Mouse (Mus musculus) spleen, adult 2 months (tissue): ENCODE results near the gene 4931406P16Rik. TPM values are rescaled to one million over a fixed set of nuclear protein-coding genes. Genes with fewer than 3 reads are reported as not detected.
A peak's percentile ranks its signal among the peaks of the same experiment; 100 is the strongest.

Experiments used
- DNase-seq, 2 experiments: peaks; one replicate each; pipeline versions ENCODE4 v3.0.0 to v3.0.0-alpha.2; 2012 to 2021; ENCODE audit warnings: low spot score in 2 of 2, low read depth in 1 of 2
- H3K27ac ChIP-seq: fragments of 200-500 bp; 2 replicates; pipeline ENCODE4 v1.5.1; 2012; ENCODE audit warnings: low read length, inconsistent platforms; ENCODE audit not compliant: insufficient read depth
- H3K27me3 ChIP-seq: fragments of 200-500 bp; 2 replicates; pipeline ENCODE4 v1.6.1; 2012; ENCODE audit warnings: mild to moderate bottlenecking, moderate library complexity, low read length, inconsistent platforms; ENCODE audit not compliant: control insufficient read depth, insufficient read depth
- H3K36me3 ChIP-seq: fragments of 200-500 bp; 2 replicates; pipeline ENCODE4 v1.6.1; 2012; ENCODE audit warnings: mild to moderate bottlenecking, low read length, inconsistent platforms; ENCODE audit not compliant: control insufficient read depth, insufficient read depth
- H3K4me1 ChIP-seq: fragments of 200-500 bp; 2 replicates; pipeline ENCODE4 v1.6.1; 2011; ENCODE audit warnings: inconsistent platforms; ENCODE audit not compliant: control insufficient read depth, insufficient read depth, insufficient read length
- H3K4me3 ChIP-seq: fragments of 200-500 bp; 2 replicates; pipeline ENCODE4 v1.5.1; 2011; ENCODE audit warnings: mild to moderate bottlenecking, inconsistent platforms; ENCODE audit not compliant: insufficient read depth, insufficient read length; ENCODE audit errors: extremely low read depth
- CTCF ChIP-seq: fragments of 200-500 bp; IDR thresholded peaks from 2 replicates; pipeline ENCODE4 v1.5.1; 2011; ENCODE audit warnings: mild to moderate bottlenecking, inconsistent platforms; ENCODE audit not compliant: insufficient read depth, insufficient read length, insufficient replicate concordance; ENCODE audit errors: extremely low read depth
- POLR2A ChIP-seq: fragments of 200-500 bp; IDR thresholded peaks from 2 replicates; pipeline ENCODE4 v1.6.1; 2011; ENCODE audit warnings: low read depth, low read length, inconsistent platforms
- WGBS: fragments of 180-500 bp; shearing (Covaris S2); methylation state at CpG from one replicate; pipeline ENCODE4 v1.1.7; 2018; 5-methylcytosine and 5-hydroxymethylcytosine counted together
- polyA plus RNA-seq: library from polyadenylated mRNA; depleted of rRNA; stranded (reverse); fragments of >200 nt; gene quantifications from 2 replicates; pipeline ENCODE4 v1.2.3, GENCODE M21; 2012; rRNA removed

Gene 4931406P16Rik
- polyA plus RNA-seq, 1 experiment, result 22.9 TPM

- Histone ChIP-seq H3K27me3 (no peaks in the 10 kb centered on the region), H3K4me3 (no peak overlapping the region), H3K27ac (no peak overlapping the region), H3K4me1 (no peaks in the 10 kb centered on the region), H3K36me3 (peaks cover 32% of the 10 kb centered on the region)
- no peak for DNase-seq
- TF ChIP-seq POLR2A, result no peak
- TF ChIP-seq CTCF, result no peak
- 98% methylated on average over 2 of the region's 2 CpGs for WGBS
Observed at GRCm38 (mm10) chr7:34200829-34201228, 112.5 kb downstream of the 4931406P16Rik start.

GRCm38 (mm10) chr7:34198346-34198745 lies 115.0 kb downstream of the 4931406P16Rik start:
- peak; percentile 53 to 61 for DNase-seq
- Histone ChIP-seq H3K4me1 (no peaks in the 10 kb centered on the region), H3K27ac (no peak overlapping the region), H3K27me3 (no peaks in the 10 kb centered on the region), H3K4me3 (no peak overlapping the region), H3K36me3 (peaks cover 14% of the 10 kb centered on the region)
- 61% methylated on average over 3 of the region's 3 CpGs for WGBS
- peak; percentile 38; the same call in 1 of the 2 replicates for TF ChIP-seq CTCF
- no peak for TF ChIP-seq POLR2A

- WGBS, result 2% methylated on average over 70 of the region's 70 CpGs
- Histone ChIP-seq H3K27ac (peak within 1 kb of the TSS; percentile 81), H3K27me3 (no peaks in the 10 kb centered on the region), H3K36me3 (peaks cover 6% of the 10 kb centered on the region; the same call in 1 of the 2 replicates), H3K4me1 (no peaks in the 10 kb centered on the region), H3K4me3 (peak within 1 kb of the TSS; percentile 92)
- DNase-seq, result peak; percentile 70 to 91
- no peak for TF ChIP-seq CTCF
- TF ChIP-seq POLR2A, result 0 out of 2 replicates have a peak, but pooled peaks have one; percentile 49
Observed at GRCm38 (mm10) chr7:34196132-34197128, 116.9 kb downstream of the 4931406P16Rik start, which contains the start of gene Pdcd2l. Pdcd2l (minus strand) TSS chr7:34196661.

GRCm38 (mm10) chr7:34195632-34196031 lies 117.7 kb downstream of the 4931406P16Rik start:
- Histone ChIP-seq H3K27ac (no peak overlapping the region), H3K36me3 (peaks cover 6% of the 10 kb centered on the region; the same call in 1 of the 2 replicates), H3K4me3 (peak overlapping the region; percentile 92), H3K27me3 (no peaks in the 10 kb centered on the region), H3K4me1 (no peaks in the 10 kb centered on the region)
- TF ChIP-seq POLR2A (no peak), CTCF (no peak)
- no peak for DNase-seq
- WGBS, result 51% methylated on average over 3 of the region's 3 CpGs

GRCm38 (mm10) chr7:34192825-34193224 lies 120.5 kb downstream of the 4931406P16Rik start:
- DNase-seq, result no peak
- no peak overlapping the region for H3K4me3 ChIP-seq
- TF ChIP-seq POLR2A, result no peak
- no peak for TF ChIP-seq CTCF
- H3K27ac ChIP-seq, result peak overlapping the region; percentile 14; the same call in 1 of the 2 replicates
- H3K27me3 ChIP-seq, result no peaks in the 10 kb centered on the region
- WGBS, result 76% methylated on average over 6 of the region's 6 CpGs
- H3K36me3 ChIP-seq, result peaks cover 7% of the 10 kb centered on the region; the same call in 1 of the 2 replicates
- H3K4me1 ChIP-seq, result no peaks in the 10 kb centered on the region; the same call in 1 of the 2 replicates

- WGBS, result 26% methylated on average over 12 of the region's 12 CpGs
Observed at GRCm38 (mm10) chr7:34189376-34189989, 123.9 kb downstream of the 4931406P16Rik start.

More at GRCm38 (mm10) chr7:34189376-34189989, 123.9 kb downstream of the 4931406P16Rik start:
- H3K27ac ChIP-seq, result peak overlapping the region; percentile 92
- no peaks in the 10 kb centered on the region; the same call in 1 of the 2 replicates for H3K4me1 ChIP-seq
- H3K36me3 ChIP-seq, result peaks cover 21% of the 10 kb centered on the region
- H3K27me3 ChIP-seq, result no peaks in the 10 kb centered on the region
- TF ChIP-seq POLR2A (no peak), CTCF (no peak)
- H3K4me3 ChIP-seq, result no peak overlapping the region
- peak in 1 of 2 experiments; percentile 57 for DNase-seq

Other genes starting within 250 kb of the 4931406P16Rik start
- gene Scgb1b30, start 218.1 kb downstream of the 4931406P16Rik start, polyA plus RNA-seq, result not detected in 2 replicates
- 7.1 and 10.0 TPM in 2 replicates for gene Wtip, start 180.3 kb downstream of the 4931406P16Rik start, polyA plus RNA-seq
- 24.7 and 29.6 TPM in 2 replicates for gene Uba2, start 144.0 kb downstream of the 4931406P16Rik start, polyA plus RNA-seq
- 20.2 and 25.7 TPM in 2 replicates for gene Pdcd2l, start 116.9 kb downstream of the 4931406P16Rik start, polyA plus RNA-seq
- gene Gpi1, start 83.2 kb downstream of the 4931406P16Rik start, polyA plus RNA-seq, result 116 and 161 TPM in 2 replicates
- not detected in 2 replicates for gene Gm6096, start 62.5 kb downstream of the 4931406P16Rik start, polyA plus RNA-seq
- 33.6 and 37.1 TPM in 2 replicates for gene Lsm14a, start 79.8 kb upstream of the 4931406P16Rik start, polyA plus RNA-seq